Mouse (Mus musculus) intestine, embryonic 14.5 days (tissue): ENCODE measurements around the gene Ppp1r37. TPM values are rescaled to one million over a fixed set of nuclear protein-coding genes. Genes with fewer than 3 reads are reported as not detected.
"Not testable (repeated sequence)": the region's sequence is repeated elsewhere in the genome, so short reads cannot be mapped to it uniquely, and the experiment has no call there.

Experiments used
- ATAC-seq: fragments of 200-750 bp; cut with Nextera tagmentation; replicated peaks from 2 replicates; pipeline ENCODE4 v1.8.0; 2017; ENCODE audit warnings: low read depth, moderate number of reproducible peaks, moderate TSS enrichment, moderate library complexity; ENCODE audit not compliant: low FRiP score, low TSS enrichment
- DNase-seq: peaks from one replicate; pipeline ENCODE4 v3.0.0-alpha.2; 2018; ENCODE audit warnings: low spot score
- H3K27ac ChIP-seq: fragments of 300-500 bp; sonication (generic); 2 replicates; pipeline ENCODE4 v1.5.1; 2014; ENCODE audit warnings: low read depth, mild to moderate bottlenecking, control low read depth
- H3K27me3 ChIP-seq: fragments of 300-500 bp; sonication (generic); replicated peaks from 2 replicates; pipeline ENCODE4 v1.6.1; 2014; ENCODE audit warnings: low read length, control low read depth; ENCODE audit not compliant: control insufficient read depth, insufficient read depth
- H3K36me3 ChIP-seq: fragments of 300-500 bp; sonication (generic); 2 replicates; pipeline ENCODE4 v1.6.1; 2014; ENCODE audit warnings: low read length, control low read depth; ENCODE audit not compliant: control insufficient read depth, insufficient read depth
- H3K4me1 ChIP-seq: fragments of 300-500 bp; sonication (generic); replicated peaks from 2 replicates; pipeline ENCODE4 v1.6.1; 2014; ENCODE audit warnings: low read length, control low read depth, mixed read lengths; ENCODE audit not compliant: control insufficient read depth, insufficient read depth
- H3K4me2 ChIP-seq: fragments of 300-500 bp; sonication (generic); 2 replicates; pipeline ENCODE4 v1.6.1; 2014; ENCODE audit warnings: low read length
- H3K4me3 ChIP-seq: fragments of 300-500 bp; sonication (generic); 2 replicates; pipeline ENCODE4 v1.5.1; 2014; ENCODE audit warnings: low read depth, low read length, control low read depth, mixed read lengths
- H3K9ac ChIP-seq: fragments of 300-500 bp; sonication (generic); 2 replicates; pipeline ENCODE4 v1.6.1; 2014; ENCODE audit warnings: mild to moderate bottlenecking, low read length
- H3K9me3 ChIP-seq: fragments of 300-500 bp; sonication (generic); 2 replicates; pipeline ENCODE4 v1.6.1; 2016; ENCODE audit warnings: low read length, control low read depth; ENCODE audit not compliant: control insufficient read depth
- WGBS: fragments of 180-500 bp; shearing (Covaris S2); extraction: QIAGEN DNeasy Blood & Tissue Kit; methylation state at CpG from one replicate; pipeline ENCODE4 v1.1.7; 2014; 5-methylcytosine and 5-hydroxymethylcytosine counted together
- polyA plus RNA-seq: library from polyadenylated mRNA; unstranded; fragments of >200 nt; fragmentation: Nextera tagmentation; extraction: Ambion mirVana; gene quantifications from 2 replicates; pipeline ENCODE4 v1.2.1, GENCODE M21; 2014

The Ppp1r37 gene
- polyA plus RNA-seq = 4.4 and 6.0 TPM in 2 replicates

- Histone ChIP-seq H3K27me3 (no peaks in the 10 kb centered on the region), H3K9ac (peak within 1 kb of the TSS; percentile 92), H3K4me2 (peak within 1 kb of the TSS; percentile 98), H3K4me3 (peak within 1 kb of the TSS; percentile 85), H3K36me3 (peaks cover 31% of the 10 kb centered on the region), H3K9me3 (peaks cover 6% of the 10 kb centered on the region; the same call in 1 of the 2 replicates), H3K27ac (peak within 1 kb of the TSS; percentile 89), H3K4me1 (peaks cover 30% of the 10 kb centered on the region)
- no peak for DNase-seq
- ATAC-seq = 0 out of 2 replicates have a peak, but pooled peaks have one; percentile 21
- 2% methylated on average over 19 of the region's 19 CpGs for WGBS
Measured at GRCm38 (mm10) chr7:19562643-19563410, at the start of gene Ppp1r37. Gene Ppp1r37 (minus strand): TSS chr7:19563076.

- H3K27me3 ChIP-seq = no peaks in the 10 kb centered on the region
- 75% methylated on average over 5 of the region's 5 CpGs for WGBS
Measured at GRCm38 (mm10) chr7:19610969-19611368, 48.1 kb upstream of the Ppp1r37 start.

GRCm38 (mm10) chr7:19609641-19610332 lies 46.9 kb upstream of the Ppp1r37 start:
- WGBS = 89% methylated on average over 12 of the region's 12 CpGs
- ATAC-seq (no peak), DNase-seq (no peak)
- no peaks in the 10 kb centered on the region for H3K4me1 ChIP-seq
- H3K4me3 ChIP-seq = no peak overlapping the region
- no peaks in the 10 kb centered on the region for H3K9me3 ChIP-seq
- no peak overlapping the region for H3K27ac ChIP-seq
- H3K4me2 ChIP-seq = no peak overlapping the region
- H3K9ac ChIP-seq = no peak overlapping the region
- no peaks in the 10 kb centered on the region for H3K36me3 ChIP-seq
- H3K27me3 ChIP-seq = no peaks in the 10 kb centered on the region

More at GRCm38 (mm10) chr7:19610969-19611368, 48.1 kb upstream of the Ppp1r37 start:
- Histone ChIP-seq H3K4me3 (no peak overlapping the region), H3K4me2 (no peak overlapping the region), H3K9ac (no peak overlapping the region), H3K36me3 (no peaks in the 10 kb centered on the region), H3K4me1 (no peaks in the 10 kb centered on the region), H3K9me3 (no peaks in the 10 kb centered on the region), H3K27ac (no peak overlapping the region)
- DNase-seq = no peak
- ATAC-seq = no peak

GRCm38 (mm10) chr7:19607291-19607690 lies 44.4 kb upstream of the Ppp1r37 start:
- WGBS = 76% methylated on average over 5 of the region's 5 CpGs
- H3K36me3 ChIP-seq = peaks cover 6% of the 10 kb centered on the region
- no peak for ATAC-seq
- H3K27me3 ChIP-seq = no peaks in the 10 kb centered on the region
- no peaks in the 10 kb centered on the region for H3K9me3 ChIP-seq
- H3K4me1 ChIP-seq = peaks cover 12% of the 10 kb centered on the region
- DNase-seq = no peak
- no peak overlapping the region for H3K4me3 ChIP-seq
- no peak overlapping the region for H3K9ac ChIP-seq
- H3K27ac ChIP-seq = no peak overlapping the region
- no peak overlapping the region for H3K4me2 ChIP-seq

GRCm38 (mm10) chr7:19604606-19605214 lies 41.8 kb upstream of the Ppp1r37 start:
- H3K9ac ChIP-seq, DNase-seq, ATAC-seq, H3K9me3 ChIP-seq, H3K27me3 ChIP-seq: not testable (repeated sequence)
- 59% methylated on average over 10 of the region's 10 CpGs for WGBS
- H3K4me2 ChIP-seq = peak overlapping the region; percentile 46
- 0 out of 2 replicates have a peak overlapping the region, but pooled peaks have one; percentile 11 for H3K27ac ChIP-seq
- peak overlapping the region; percentile 59 for H3K4me3 ChIP-seq
- peaks cover 12% of the 10 kb centered on the region for H3K4me1 ChIP-seq
- peaks cover 31% of the 10 kb centered on the region for H3K36me3 ChIP-seq

GRCm38 (mm10) chr7:19603849-19604605 lies 41.2 kb upstream of the Ppp1r37 start, which contains the start of gene Clasrp:
Gene Clasrp (minus strand): TSS chr7:19604486.
- peak within 1 kb of the TSS; percentile 59 for H3K4me3 ChIP-seq
- no peaks in the 10 kb centered on the region for H3K9me3 ChIP-seq
- H3K4me2 ChIP-seq = peak within 1 kb of the TSS; percentile 86
- DNase-seq (peak; percentile 96), ATAC-seq (peak; percentile 94)
- H3K9ac ChIP-seq = peak within 1 kb of the TSS; percentile 73
- no peaks in the 10 kb centered on the region for H3K27me3 ChIP-seq
- H3K4me1 ChIP-seq = peaks cover 12% of the 10 kb centered on the region
- H3K27ac ChIP-seq = peak within 1 kb of the TSS; percentile 11; the same call in 1 of the 2 replicates
- WGBS = under 1% methylated on average over 57 of the region's 57 CpGs
- peaks cover 38% of the 10 kb centered on the region for H3K36me3 ChIP-seq

- H3K27me3 ChIP-seq = no peaks in the 10 kb centered on the region
- H3K9ac ChIP-seq = peak overlapping the region; percentile 73
- no peak overlapping the region for H3K27ac ChIP-seq
- 82% methylated on average over 12 of the region's 12 CpGs for WGBS
- 0 out of 2 replicates have a peak overlapping the region, but pooled peaks have one; percentile 59 for H3K4me3 ChIP-seq
- DNase-seq (no peak), ATAC-seq (no peak)
- H3K4me2 ChIP-seq = peak overlapping the region; percentile 86
- H3K9me3 ChIP-seq = no peaks in the 10 kb centered on the region
- H3K36me3 ChIP-seq = peaks cover 48% of the 10 kb centered on the region
- peaks cover 12% of the 10 kb centered on the region for H3K4me1 ChIP-seq
Measured at GRCm38 (mm10) chr7:19603055-19603454, 40.2 kb upstream of the Ppp1r37 start.

- DNase-seq = no peak
- H3K4me3 ChIP-seq = no peak overlapping the region
- H3K36me3 ChIP-seq = peaks cover 61% of the 10 kb centered on the region
- H3K9me3 ChIP-seq = no peaks in the 10 kb centered on the region
- H3K4me1 ChIP-seq = peaks cover 12% of the 10 kb centered on the region
- no peaks in the 10 kb centered on the region for H3K27me3 ChIP-seq
- H3K9ac ChIP-seq = no peak overlapping the region
- no peak overlapping the region for H3K4me2 ChIP-seq
- no peak overlapping the region for H3K27ac ChIP-seq
- ATAC-seq = no peak
- WGBS = 73% methylated on average over 5 of the region's 5 CpGs
Measured at GRCm38 (mm10) chr7:19600562-19600961, 37.7 kb upstream of the Ppp1r37 start.
